Mouse (Mus musculus): ENCODE results near the gene 4930404N11Rik. TPM values are rescaled to one million over a fixed set of nuclear protein-coding genes. Genes with fewer than 3 reads are reported as not detected.

Gene 4930404N11Rik
- polyA plus RNA-seq, 1 experiment from 2014 or later: 0.44 TPM

DNA sequence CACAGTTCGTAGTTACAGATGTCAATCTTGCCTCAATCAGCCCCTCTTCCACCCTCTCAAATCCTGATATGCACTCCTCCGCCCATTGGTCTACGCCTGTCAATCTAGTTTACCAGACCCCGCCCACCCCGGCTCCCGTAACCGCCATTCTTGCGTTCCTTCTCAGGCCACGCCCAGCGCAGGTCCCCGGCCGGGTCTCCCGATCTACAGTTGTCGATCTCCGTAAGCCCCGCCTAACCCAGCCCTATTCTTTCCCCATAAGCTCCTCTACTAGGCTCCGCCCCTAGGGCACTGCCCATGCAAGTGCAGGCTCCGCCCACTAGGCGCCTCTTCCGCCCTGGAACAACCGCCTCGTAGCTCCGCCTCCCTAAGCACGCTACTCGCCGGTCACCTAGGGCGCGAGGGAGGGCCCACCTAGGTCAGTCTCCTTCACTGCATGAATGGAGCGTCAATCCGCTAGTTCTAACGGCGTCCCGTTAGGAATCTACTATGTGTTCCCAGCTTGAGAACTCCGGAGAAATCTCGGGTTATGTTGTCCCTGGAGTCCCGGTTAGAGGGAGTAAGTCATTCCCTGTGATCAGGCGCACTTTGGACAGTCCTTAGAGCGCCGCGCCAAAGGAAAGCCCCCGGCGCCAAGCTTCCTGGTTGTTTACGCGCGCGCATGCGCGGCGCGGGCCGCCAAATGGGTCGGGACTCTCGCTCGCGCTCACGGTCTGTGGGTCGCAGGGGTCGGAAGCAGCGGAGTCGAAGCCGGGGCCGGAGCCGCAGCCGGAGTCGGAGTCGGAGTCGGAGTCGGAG, 44.9 kb downstream of the 4930404N11Rik start, which contains the start of gene Cactin:
TSS of gene Cactin (plus strand) at position 554 of the 798 bp plus-strand sequence.
- ATAC-seq: peak; percentile 93
- H3K9me3 ChIP-seq (replicated peaks): no peaks in the 10 kb centered on the region
- H3K9ac ChIP-seq: peak within 1 kb of the TSS; percentile 90
- peak within 1 kb of the TSS; percentile 85 for H3K4me2 ChIP-seq
- peaks cover 42% of the 10 kb centered on the region for H3K4me1 ChIP-seq
- peak within 1 kb of the TSS; percentile 88 for H3K27ac ChIP-seq
- H3K27me3 ChIP-seq: no peaks in the 10 kb centered on the region
- H3K4me3 ChIP-seq: peak within 1 kb of the TSS; percentile 96
- peaks cover 62% of the 10 kb centered on the region for H3K36me3 ChIP-seq (ENCODE audit: poor library complexity, severe bottlenecking)
- under 1% methylated on average over 68 of the region's 68 CpGs for WGBS

DNA sequence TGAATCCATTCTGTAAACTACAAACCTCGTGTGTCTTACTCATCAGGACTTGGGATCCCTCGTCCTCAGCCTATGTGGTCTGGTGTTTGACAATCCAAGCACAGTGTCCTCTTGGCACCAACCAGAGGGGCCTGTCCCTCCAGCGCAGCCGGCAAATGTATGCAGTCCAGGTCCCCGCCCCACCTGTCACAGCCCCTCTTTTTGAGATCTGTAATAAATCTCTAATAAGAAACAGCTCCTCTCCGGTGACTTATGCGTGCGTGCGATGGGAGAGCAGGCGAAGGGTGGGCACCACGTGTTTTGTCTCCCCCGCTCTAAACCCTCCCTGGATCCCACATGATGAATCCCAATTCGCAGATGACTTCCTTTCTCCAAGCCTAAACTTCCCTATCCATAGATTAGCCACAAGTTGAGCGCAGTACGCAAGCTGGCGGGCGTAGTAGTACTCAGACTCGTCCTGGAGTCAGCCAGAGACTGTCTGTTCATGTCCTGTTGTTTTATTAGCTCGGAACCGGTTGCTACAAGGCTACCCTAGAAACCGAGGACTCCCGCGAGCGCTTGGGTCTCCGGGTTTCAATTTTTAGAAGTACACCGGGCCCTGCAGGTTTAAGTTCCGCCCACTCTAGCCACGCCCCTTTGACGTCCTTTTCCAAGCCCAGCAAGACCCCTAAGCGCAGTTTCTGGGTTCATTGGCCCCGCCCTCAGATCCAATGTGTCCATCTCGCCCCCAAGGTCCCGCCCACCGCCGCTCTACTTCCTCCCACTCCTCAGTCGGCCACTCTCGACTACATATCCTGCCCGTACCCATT, 45.7 kb downstream of the 4930404N11Rik start:
- 2% methylated on average over 38 of the region's 38 CpGs for WGBS
- H3K4me1 ChIP-seq: peaks cover 42% of the 10 kb centered on the region
- no peaks in the 10 kb centered on the region for H3K9me3 ChIP-seq (replicated peaks)
- peak overlapping the region; percentile 85 for H3K4me2 ChIP-seq
- ATAC-seq: peak; percentile 0
- H3K4me3 ChIP-seq: peak overlapping the region; percentile 96
- peak overlapping the region; percentile 62 for H3K9ac ChIP-seq
- peaks cover 62% of the 10 kb centered on the region for H3K36me3 ChIP-seq (ENCODE audit: poor library complexity, severe bottlenecking)
- no peaks in the 10 kb centered on the region for H3K27me3 ChIP-seq
- H3K27ac ChIP-seq: peak overlapping the region; percentile 88

DNA sequence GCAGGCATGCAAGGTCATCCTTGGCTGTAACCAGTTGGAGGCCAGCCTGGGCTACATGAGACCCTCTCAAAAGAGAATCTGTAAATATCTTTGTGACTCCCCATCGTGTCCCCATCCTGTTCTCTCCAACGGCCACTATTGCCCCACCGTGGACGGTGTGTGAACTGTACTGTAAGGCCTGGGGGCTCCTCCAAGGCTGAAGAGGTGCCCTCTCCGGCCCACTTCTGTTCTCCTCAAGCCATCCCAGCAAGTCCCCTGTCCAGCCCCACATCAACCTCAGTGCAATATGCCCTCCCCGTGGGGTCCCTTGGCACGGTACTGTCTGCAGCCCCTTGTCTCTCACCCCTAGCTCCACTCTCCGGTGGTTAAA, 46.3 kb downstream of the 4930404N11Rik start:
- ATAC-seq: no peak
- peaks cover 62% of the 10 kb centered on the region for H3K36me3 ChIP-seq (ENCODE audit: poor library complexity, severe bottlenecking)
- peak overlapping the region; percentile 96 for H3K4me3 ChIP-seq
- peak overlapping the region; percentile 85 for H3K4me2 ChIP-seq
- WGBS: 42% methylated on average over 8 of the region's 8 CpGs
- H3K27ac ChIP-seq: peak overlapping the region; percentile 88; the same call in 1 of the 2 replicates
- peak overlapping the region; percentile 62 for H3K9ac ChIP-seq
- H3K9me3 ChIP-seq (replicated peaks): no peaks in the 10 kb centered on the region
- peaks cover 42% of the 10 kb centered on the region for H3K4me1 ChIP-seq
- no peaks in the 10 kb centered on the region for H3K27me3 ChIP-seq

DNA sequence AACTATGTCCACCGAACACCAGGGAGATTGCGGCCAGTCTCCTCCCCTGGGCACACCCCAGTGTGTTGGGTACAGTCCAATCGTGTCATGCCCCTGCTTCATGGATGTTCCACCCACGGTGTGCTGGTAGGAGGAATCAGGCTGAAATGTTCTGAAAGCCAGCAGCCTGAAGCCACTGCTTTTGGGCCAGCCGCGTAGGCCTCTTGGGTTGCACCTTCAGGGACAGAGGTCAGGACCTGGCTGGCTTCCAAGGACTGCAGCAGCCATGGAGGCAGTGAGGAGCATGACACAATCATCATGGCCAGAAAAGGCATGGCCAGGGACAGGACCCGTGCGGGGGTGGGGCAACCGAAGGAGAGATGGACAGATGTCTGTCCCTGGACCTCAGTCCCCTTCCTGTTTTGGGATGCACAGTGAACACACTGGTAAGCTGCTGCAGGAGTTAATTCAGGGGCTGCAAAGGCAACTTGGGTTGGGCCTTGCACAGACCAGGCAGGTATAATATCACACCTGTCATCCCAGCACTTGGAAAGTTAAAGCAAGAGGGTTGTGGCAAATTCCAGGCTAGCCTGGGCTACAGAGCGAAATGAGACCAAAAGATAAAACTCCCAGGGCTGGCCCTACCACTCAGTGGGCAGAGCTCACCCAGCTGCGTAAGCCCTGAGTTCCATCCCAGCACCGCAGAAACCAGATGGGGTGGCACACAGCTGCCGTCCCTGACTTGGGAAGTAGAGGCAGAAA, 46.9 kb downstream of the 4930404N11Rik start:
- 93% methylated on average over 13 of the region's 13 CpGs for WGBS
- no peak for ATAC-seq
- H3K27me3 ChIP-seq: no peaks in the 10 kb centered on the region
- peak overlapping the region; percentile 85 for H3K4me2 ChIP-seq
- no peak overlapping the region for H3K4me3 ChIP-seq
- H3K36me3 ChIP-seq (ENCODE audit: poor library complexity, severe bottlenecking): peaks cover 62% of the 10 kb centered on the region
- no peaks in the 10 kb centered on the region for H3K9me3 ChIP-seq (replicated peaks)
- H3K9ac ChIP-seq: peak overlapping the region; percentile 62; the same call in 1 of the 2 replicates
- no peak overlapping the region for H3K27ac ChIP-seq
- peaks cover 42% of the 10 kb centered on the region for H3K4me1 ChIP-seq

DNA sequence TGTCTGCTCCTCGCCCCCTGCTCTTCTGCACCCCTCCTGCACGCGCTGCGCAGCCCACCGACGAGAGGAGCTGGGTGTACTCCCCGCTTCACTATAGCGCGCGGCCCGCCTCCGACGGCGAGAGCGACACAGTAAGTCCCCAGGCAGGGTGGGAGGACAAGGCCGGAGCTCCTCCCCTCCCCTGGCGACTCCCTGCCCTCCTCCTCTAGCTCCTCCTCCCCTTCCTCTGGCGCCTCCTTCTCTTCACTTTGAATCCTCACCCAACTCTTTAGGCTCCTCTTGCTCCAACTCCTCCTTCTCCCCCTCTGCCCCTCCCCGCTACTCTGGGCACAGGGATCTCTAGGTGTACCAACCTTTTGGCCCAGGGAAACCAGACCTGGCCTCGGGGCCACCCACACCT, 48.3 kb downstream of the 4930404N11Rik start:
- Histone ChIP-seq H3K4me3 (no peak overlapping the region; the same call in 1 of the 2 replicates), H3K9me3 (replicated peaks) (no peaks in the 10 kb centered on the region), H3K9ac (peak overlapping the region; percentile 56), H3K4me1 (peaks cover 34% of the 10 kb centered on the region), H3K4me2 (0 out of 2 replicates have a peak overlapping the region, but pooled peaks have one; percentile 19), H3K27ac (no peak overlapping the region), H3K27me3 (no peaks in the 10 kb centered on the region), H3K36me3 (ENCODE audit: poor library complexity, severe bottlenecking) (peaks cover 62% of the 10 kb centered on the region)
- WGBS: 10% methylated on average over 18 of the region's 20 CpGs
- ATAC-seq: no peak

DNA sequence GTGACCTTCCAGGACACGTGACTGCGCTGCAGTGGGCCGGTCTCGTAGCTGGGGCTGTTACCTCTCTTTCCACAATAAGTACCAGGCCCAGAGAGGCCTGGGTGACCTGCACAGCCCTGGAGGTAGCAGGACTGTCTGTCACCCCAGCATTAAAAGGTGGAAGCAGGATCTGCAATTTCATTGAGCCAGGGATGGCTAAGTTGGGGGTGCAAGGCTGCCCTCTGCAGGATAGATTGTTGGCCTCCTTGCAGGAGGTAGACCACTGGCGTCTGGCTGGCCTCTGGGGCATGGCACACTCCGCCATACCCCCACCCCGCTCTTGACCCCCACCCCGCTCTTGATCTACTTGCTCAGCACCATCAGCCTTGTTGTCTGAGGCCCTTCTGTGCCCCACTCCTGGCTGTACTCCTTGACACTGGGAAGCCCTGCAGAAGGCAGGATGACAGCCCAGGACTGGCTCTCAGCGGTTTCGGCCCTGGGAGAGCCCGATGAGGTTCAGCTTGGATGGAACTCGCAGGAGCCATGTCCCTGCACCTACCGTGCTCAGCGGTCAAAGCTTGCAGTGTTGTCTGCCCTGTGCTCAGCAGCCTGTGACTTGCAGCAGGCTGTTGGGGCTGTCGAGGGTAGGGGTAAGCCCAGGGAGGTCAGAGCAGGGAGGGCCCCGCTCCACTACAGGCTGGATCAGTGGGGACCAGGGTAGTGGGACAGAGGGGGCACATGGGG, 49.1 kb downstream of the 4930404N11Rik start:
- Histone ChIP-seq H3K27me3 (no peaks in the 10 kb centered on the region), H3K4me3 (no peak overlapping the region), H3K4me1 (peaks cover 26% of the 10 kb centered on the region), H3K9ac (peak overlapping the region; percentile 56), H3K4me2 (peak overlapping the region; percentile 19; the same call in 1 of the 2 replicates), H3K27ac (no peak overlapping the region), H3K9me3 (replicated peaks) (no peaks in the 10 kb centered on the region), H3K36me3 (ENCODE audit: poor library complexity, severe bottlenecking) (peaks cover 68% of the 10 kb centered on the region)
- WGBS: 40% methylated on average over 16 of the region's 16 CpGs
- ATAC-seq: no peak

DNA sequence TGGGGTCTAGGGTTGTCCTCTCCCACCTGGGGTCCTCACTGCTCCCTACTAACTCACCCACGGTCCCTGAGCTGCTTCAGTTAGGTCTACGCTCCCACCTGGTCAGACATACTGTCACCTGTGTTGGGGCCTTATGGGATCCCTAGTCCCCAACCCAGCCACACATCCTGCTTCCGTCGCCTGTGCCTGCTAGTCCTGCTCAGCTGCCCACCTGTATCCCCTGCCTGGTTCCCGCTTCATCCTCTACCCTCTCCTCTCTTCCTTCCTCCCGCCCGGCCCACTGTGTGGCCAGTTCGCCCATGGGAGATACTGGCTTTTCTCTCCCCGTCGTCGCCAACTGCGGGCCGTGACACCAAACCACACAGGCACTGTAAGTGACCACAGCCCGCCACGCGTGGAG, 50.0 kb downstream of the 4930404N11Rik start:
- Histone ChIP-seq H3K27ac (no peak overlapping the region), H3K4me2 (no peak overlapping the region), H3K4me1 (peaks cover 26% of the 10 kb centered on the region), H3K36me3 (ENCODE audit: poor library complexity, severe bottlenecking) (peaks cover 77% of the 10 kb centered on the region), H3K9me3 (replicated peaks) (no peaks in the 10 kb centered on the region), H3K9ac (no peak overlapping the region), H3K27me3 (no peaks in the 10 kb centered on the region), H3K4me3 (no peak overlapping the region)
- no peak for ATAC-seq
- WGBS: 94% methylated on average over 16 of the region's 16 CpGs

DNA sequence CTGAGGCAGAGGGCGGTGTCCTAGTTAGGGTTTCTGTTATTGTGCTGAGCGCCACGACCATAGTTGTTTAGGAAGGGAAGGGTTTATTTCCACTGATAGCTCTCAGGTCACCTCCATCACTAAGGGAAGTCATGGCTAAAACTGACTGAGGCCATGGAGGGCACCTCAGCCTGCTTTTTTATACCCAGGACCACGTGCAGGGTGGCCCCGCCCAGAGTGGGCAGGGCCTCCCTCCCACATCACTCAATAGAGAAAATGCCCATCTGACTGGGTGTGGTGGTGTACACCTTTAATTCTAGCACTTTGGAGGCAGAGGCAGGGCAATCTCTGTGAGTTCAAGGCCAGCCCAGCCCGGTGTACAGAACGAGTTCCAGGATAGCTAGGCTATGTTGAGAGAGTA, 51.4 kb downstream of the 4930404N11Rik start:
- Histone ChIP-seq H3K27ac (no peak overlapping the region), H3K4me2 (no peak overlapping the region), H3K9ac (no peak overlapping the region), H3K9me3 (replicated peaks) (no peaks in the 10 kb centered on the region), H3K27me3 (no peaks in the 10 kb centered on the region), H3K4me1 (peaks cover 19% of the 10 kb centered on the region), H3K4me3 (no peak overlapping the region), H3K36me3 (ENCODE audit: poor library complexity, severe bottlenecking) (peaks cover 91% of the 10 kb centered on the region)
- ATAC-seq: no peak
- WGBS: 82% methylated on average over 7 of the region's 7 CpGs

DNA sequence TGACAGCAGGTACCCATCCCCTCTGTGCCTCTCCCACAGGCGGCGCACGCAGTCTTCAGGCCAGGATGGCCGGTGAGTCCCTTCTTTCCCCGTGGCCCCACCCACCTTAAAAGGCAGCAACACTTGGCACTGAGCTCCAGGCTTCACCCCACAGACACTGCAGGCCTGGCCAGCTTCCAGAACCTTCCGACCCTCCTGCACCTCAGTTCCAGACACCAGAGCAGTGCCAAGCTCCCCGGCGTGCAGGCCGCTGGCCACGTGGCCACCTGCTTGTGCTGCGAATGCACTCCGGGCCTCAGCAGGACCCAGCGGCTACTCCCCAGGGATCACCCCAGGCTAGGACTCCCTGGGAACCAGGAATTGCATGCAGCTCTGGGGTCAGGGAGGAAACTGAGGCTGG, 52.0 kb downstream of the 4930404N11Rik start:
- no peaks in the 10 kb centered on the region for H3K27me3 ChIP-seq
- no peak overlapping the region for H3K4me2 ChIP-seq
- WGBS: 93% methylated on average over 13 of the region's 13 CpGs
- H3K9ac ChIP-seq: no peak overlapping the region
- peaks cover 12% of the 10 kb centered on the region for H3K4me1 ChIP-seq
- no peaks in the 10 kb centered on the region for H3K9me3 ChIP-seq (replicated peaks)
- peaks cover 94% of the 10 kb centered on the region for H3K36me3 ChIP-seq (ENCODE audit: poor library complexity, severe bottlenecking)
- ATAC-seq: no peak
- no peak overlapping the region for H3K4me3 ChIP-seq
- H3K27ac ChIP-seq: no peak overlapping the region

Data from forebrain, embryonic 13.5 days (tissue).